Mouse (Mus musculus) liver, postnatal 0 days (tissue): ENCODE measurements at regions not wholly inside any gene's neighbourhood (a gene's known extent, or its start where the extent isn't known, plus 50 kb on each side); places are given as distances from the start of the nearest gene placed in this dataset.

Experiments used
- ATAC-seq: fragments of 200-750 bp; cut with Nextera tagmentation; 2 replicates; pipeline ENCODE4 v1.8.0; 2017; ENCODE audit warnings: mild to moderate bottlenecking, moderate library complexity
- DNase-seq: peaks from one replicate; pipeline ENCODE4 v3.0.0-alpha.2; 2016
- H3K27ac ChIP-seq: fragments of 300-500 bp; sonication (generic); 2 replicates; pipeline ENCODE4 v1.5.1; 2014; ENCODE audit warnings: antibody characterized with exemption, moderate library complexity, mild to moderate bottlenecking, low read depth
- H3K27me3 ChIP-seq: fragments of 300-500 bp; sonication (generic); 2 replicates; pipeline ENCODE4 v1.6.1; 2014; ENCODE audit warnings: low read length, control low read depth, mixed read lengths; ENCODE audit not compliant: insufficient read depth
- H3K36me3 ChIP-seq: fragments of 300-500 bp; sonication (generic); replicated peaks from 2 replicates; pipeline ENCODE4 v1.6.1; 2014; ENCODE audit warnings: mild to moderate bottlenecking, control low read depth, low read length, moderate library complexity, mixed read lengths; ENCODE audit not compliant: insufficient read depth
- H3K4me1 ChIP-seq: fragments of 300-500 bp; sonication (generic); 2 replicates; pipeline ENCODE4 v1.6.1; 2014; ENCODE audit warnings: antibody characterized with exemption, mild to moderate bottlenecking, control low read depth; ENCODE audit not compliant: insufficient read depth
- H3K4me2 ChIP-seq: fragments of 300-500 bp; sonication (generic); 2 replicates; pipeline ENCODE4 v1.6.1; 2014; ENCODE audit warnings: low read depth, mild to moderate bottlenecking, low read length, moderate library complexity, mixed read lengths
- H3K4me3 ChIP-seq: fragments of 300-500 bp; sonication (generic); 2 replicates; pipeline ENCODE4 v1.5.1; 2014; ENCODE audit warnings: low read depth, low read length
- H3K9ac ChIP-seq: fragments of 300-500 bp; sonication (generic); replicated peaks from 2 replicates; pipeline ENCODE4 v1.6.1; 2014; ENCODE audit warnings: mild to moderate bottlenecking, moderate library complexity
- H3K9me3 ChIP-seq: fragments of 300-500 bp; sonication (generic); 2 replicates; pipeline ENCODE4 v1.6.1; 2016; ENCODE audit warnings: mild to moderate bottlenecking, control low read depth, low read length, mixed read lengths
- CTCF ChIP-seq: sonication (generic); IDR thresholded peaks from 2 replicates; pipeline ENCODE4 v1.5.1; 2016; ENCODE audit warnings: antibody characterized with exemption, low read depth
- EP300 ChIP-seq: IDR thresholded peaks from 2 replicates; pipeline ENCODE4 v1.6.1; 2016; ENCODE audit warnings: antibody characterized with exemption, low read depth, mild to moderate bottlenecking
- WGBS: fragments of 180-500 bp; shearing (Covaris S2); extraction: QIAGEN DNeasy Blood & Tissue Kit; methylation state at CpG from one replicate; pipeline ENCODE4 v1.1.7; 2014; ENCODE audit not compliant: insufficient replicate concordance; 5-methylcytosine and 5-hydroxymethylcytosine counted together

DNA sequence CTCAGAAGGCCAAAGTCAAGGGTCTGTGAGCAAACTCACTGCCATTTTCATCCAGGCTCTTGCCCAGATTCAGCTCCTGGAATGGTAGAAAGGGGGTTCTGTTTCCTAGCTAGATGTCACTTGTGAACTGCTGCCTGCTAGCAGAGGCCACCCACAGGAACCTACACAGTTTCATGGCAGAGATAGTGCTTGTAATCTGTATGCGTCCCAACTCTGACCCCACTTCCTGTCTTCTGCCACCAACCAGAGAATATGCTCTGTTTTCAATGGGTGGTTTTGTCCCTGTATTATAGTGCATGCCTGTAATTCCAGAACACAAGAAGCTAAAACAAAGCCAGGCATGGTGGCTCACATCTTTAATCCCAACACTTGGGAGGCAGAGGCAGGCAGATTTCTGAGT lies 176.9 kb downstream of the Bcor start:
- no peak overlapping the region for H3K9ac ChIP-seq
- no peak for TF ChIP-seq EP300
- no peak for TF ChIP-seq CTCF
- H3K4me3 ChIP-seq, result no peak overlapping the region
- 0 out of 2 replicates have a peak, but pooled peaks cover 3% of the 10 kb centered on the region for H3K4me1 ChIP-seq
- H3K9me3 ChIP-seq, result no peaks in the 10 kb centered on the region
- H3K27ac ChIP-seq, result no peak overlapping the region
- H3K27me3 ChIP-seq, result no peaks in the 10 kb centered on the region
- no peaks in the 10 kb centered on the region for H3K36me3 ChIP-seq
- H3K4me2 ChIP-seq, result no peak overlapping the region
- DNase-seq, result no peak
- WGBS, result 26% methylated on average over 1 of the region's 1 CpGs
- no peak for ATAC-seq
